Mouse (Mus musculus) kidney, postnatal 25 days (tissue): ENCODE results near the gene Gm4791.

Source experiments
- DNase-seq, 2 experiments: peaks; one replicate each; pipeline ENCODE4 v3.0.0; 2021; ENCODE audit warnings: mixed read lengths in 2 of 2

Gene Gm4791

GRCm38 (mm10) chr9:46998338-46998791, at the start of gene Gm4791:
Gene Gm4791, plus strand, starts transcription at chr9:46998741.
- no peak for DNase-seq

- DNase-seq = no peak
Observed at GRCm38 (mm10) chr9:46956286-46956685, 42.3 kb upstream of the Gm4791 start.

GRCm38 (mm10) chr9:46957420-46957950, 41.1 kb upstream of the Gm4791 start:
- DNase-seq = no peak

GRCm38 (mm10) chr9:46966028-46966427, 32.5 kb upstream of the Gm4791 start:
- DNase-seq = no peak

GRCm38 (mm10) chr9:46968970-46969369, 29.6 kb upstream of the Gm4791 start:
- DNase-seq = no peak

GRCm38 (mm10) chr9:46969406-46969805, 29.1 kb upstream of the Gm4791 start:
- DNase-seq = no peak

GRCm38 (mm10) chr9:46978806-46979205, 19.7 kb upstream of the Gm4791 start:
- no peak for DNase-seq

- no peak for DNase-seq
Observed at GRCm38 (mm10) chr9:46980111-46980510, 18.4 kb upstream of the Gm4791 start.

GRCm38 (mm10) chr9:46983471-46983870, 15.1 kb upstream of the Gm4791 start:
- no peak for DNase-seq

- no peak for DNase-seq
Observed at GRCm38 (mm10) chr9:47041569-47041968, 43.0 kb downstream of the Gm4791 start.
